Mouse (Mus musculus) spleen, adult 18-20 months (tissue): ENCODE measurements around the gene Gm11213.

Experiments
- DNase-seq, 2 experiments: peaks; one replicate each; pipeline ENCODE4 v3.0.0; 2022; ENCODE audit warnings: mixed read lengths in 2 of 2

Gene Gm11213

GRCm38 (mm10) chr4:63604945-63605344, at the start of gene Gm11213:
Gene Gm11213, minus strand, starts transcription at chr4:63605261.
- DNase-seq, result no peak

GRCm38 (mm10) chr4:63654381-63654780, 49.3 kb upstream of the Gm11213 start:
- no peak for DNase-seq

- DNase-seq, result no peak
Measured at GRCm38 (mm10) chr4:63643956-63644726, 39.1 kb upstream of the Gm11213 start.

- DNase-seq, result no peak
Measured at GRCm38 (mm10) chr4:63639842-63640241, 34.8 kb upstream of the Gm11213 start.

GRCm38 (mm10) chr4:63638603-63639002, 33.5 kb upstream of the Gm11213 start:
- no peak for DNase-seq

- DNase-seq, result no peak
Measured at GRCm38 (mm10) chr4:63633181-63633580, 28.1 kb upstream of the Gm11213 start.

GRCm38 (mm10) chr4:63627111-63627510, 22.1 kb upstream of the Gm11213 start:
- no peak for DNase-seq

GRCm38 (mm10) chr4:63625563-63626080, 20.6 kb upstream of the Gm11213 start:
- DNase-seq, result no peak

- peak in 1 of 2 experiments; percentile 55 for DNase-seq
Measured at GRCm38 (mm10) chr4:63622378-63622835, 17.3 kb upstream of the Gm11213 start, which contains the start of gene Tex48. Gene Tex48, minus strand, starts transcription at chr4:63622428.

GRCm38 (mm10) chr4:63621861-63622260, 16.8 kb upstream of the Gm11213 start:
- DNase-seq, result no peak

- no peak for DNase-seq
Measured at GRCm38 (mm10) chr4:63608391-63608790, 3.3 kb upstream of the Gm11213 start.

GRCm38 (mm10) chr4:63605968-63606367, 907 bp upstream of the Gm11213 start:
- DNase-seq, result no peak

- no peak for DNase-seq
Measured at GRCm38 (mm10) chr4:63605545-63605944, 484 bp upstream of the Gm11213 start.

GRCm38 (mm10) chr4:63601263-63601662, 3.8 kb downstream of the Gm11213 start:
- no peak for DNase-seq

- DNase-seq, result no peak
Measured at GRCm38 (mm10) chr4:63600786-63601185, 4.3 kb downstream of the Gm11213 start.

GRCm38 (mm10) chr4:63596010-63596409, 9.1 kb downstream of the Gm11213 start:
- DNase-seq, result no peak

GRCm38 (mm10) chr4:63595259-63595658, 9.8 kb downstream of the Gm11213 start:
- no peak for DNase-seq

GRCm38 (mm10) chr4:63594459-63595110, 10.5 kb downstream of the Gm11213 start:
- DNase-seq, result no peak

- DNase-seq, result no peak
Measured at GRCm38 (mm10) chr4:63590538-63590937, 14.5 kb downstream of the Gm11213 start.

- DNase-seq, result no peak
Measured at GRCm38 (mm10) chr4:63589987-63590386, 15.1 kb downstream of the Gm11213 start.

GRCm38 (mm10) chr4:63586240-63586639, 18.8 kb downstream of the Gm11213 start:
- no peak for DNase-seq

GRCm38 (mm10) chr4:63585216-63585615, 19.8 kb downstream of the Gm11213 start:
- DNase-seq, result no peak

- DNase-seq, result no peak
Measured at GRCm38 (mm10) chr4:63582580-63582979, 22.5 kb downstream of the Gm11213 start.

- DNase-seq, result no peak
Measured at GRCm38 (mm10) chr4:63580078-63580477, 25.0 kb downstream of the Gm11213 start.
